Mouse (Mus musculus) gastrocnemius, postnatal 25 days (tissue): ENCODE measurements around the gene Rbfox2. TPM values are rescaled to one million over a fixed set of nuclear protein-coding genes. Genes with fewer than 3 reads are reported as not detected.

ENCODE experiments used
- DNase-seq: peaks from one replicate; pipeline ENCODE4 v3.0.0; 2022
- total RNA-seq, 2 experiments: library from RNA; stranded (reverse); gene quantifications; 1 replicate in 1 of 2; 2 replicates in 1 of 2; pipeline ENCODE4 v1.2.3; 2021

The Rbfox2 gene
- total RNA-seq, 2 experiments from 2014 or later: 63.8 to 81.0 TPM

GRCm38 (mm10) chr15:77102685-77103084 is 204.1 kb downstream of the Rbfox2 start:
- DNase-seq: no peak

GRCm38 (mm10) chr15:77099756-77100155 is 207.0 kb downstream of the Rbfox2 start:
- DNase-seq: no peak

GRCm38 (mm10) chr15:77097358-77097757 is 209.4 kb downstream of the Rbfox2 start:
- DNase-seq: no peak

- no peak for DNase-seq
Observed at GRCm38 (mm10) chr15:77095216-77095615, 211.6 kb downstream of the Rbfox2 start.

- no peak for DNase-seq
Observed at GRCm38 (mm10) chr15:77094431-77094830, 212.4 kb downstream of the Rbfox2 start.

GRCm38 (mm10) chr15:77091394-77091793 is 215.4 kb downstream of the Rbfox2 start:
- no peak for DNase-seq

- DNase-seq: no peak
Observed at GRCm38 (mm10) chr15:77090531-77090930, 216.3 kb downstream of the Rbfox2 start.

- no peak for DNase-seq
Observed at GRCm38 (mm10) chr15:77089249-77089648, 217.6 kb downstream of the Rbfox2 start.

- DNase-seq: no peak
Observed at GRCm38 (mm10) chr15:77086488-77086887, 220.3 kb downstream of the Rbfox2 start.

- DNase-seq: no peak
Observed at GRCm38 (mm10) chr15:77085818-77086217, 221.0 kb downstream of the Rbfox2 start.

GRCm38 (mm10) chr15:77081454-77081853 is 225.3 kb downstream of the Rbfox2 start:
- DNase-seq: peak; percentile 30

- no peak for DNase-seq
Observed at GRCm38 (mm10) chr15:77080684-77081254, 226.0 kb downstream of the Rbfox2 start.

GRCm38 (mm10) chr15:77079890-77080361 is 226.9 kb downstream of the Rbfox2 start:
- peak; percentile 70 for DNase-seq

GRCm38 (mm10) chr15:77079256-77079822 is 227.5 kb downstream of the Rbfox2 start:
- DNase-seq: no peak

GRCm38 (mm10) chr15:77078786-77079185 is 228.0 kb downstream of the Rbfox2 start:
- no peak for DNase-seq

GRCm38 (mm10) chr15:77077906-77078305 is 228.9 kb downstream of the Rbfox2 start:
- DNase-seq: no peak

GRCm38 (mm10) chr15:77076523-77076922 is 230.3 kb downstream of the Rbfox2 start:
- DNase-seq: peak; percentile 60

GRCm38 (mm10) chr15:77072556-77073163 is 234.1 kb downstream of the Rbfox2 start:
- DNase-seq: no peak

GRCm38 (mm10) chr15:77071501-77071900 is 235.3 kb downstream of the Rbfox2 start:
- DNase-seq: no peak

- DNase-seq: no peak
Observed at GRCm38 (mm10) chr15:77070745-77071268, 236.0 kb downstream of the Rbfox2 start.

- DNase-seq: no peak
Observed at GRCm38 (mm10) chr15:77069019-77069418, 237.8 kb downstream of the Rbfox2 start.

GRCm38 (mm10) chr15:77068439-77068861 is 238.4 kb downstream of the Rbfox2 start:
- no peak for DNase-seq

- no peak for DNase-seq
Observed at GRCm38 (mm10) chr15:77066233-77066632, 240.6 kb downstream of the Rbfox2 start.
